Mouse (Mus musculus): ENCODE measurements around the gene Kbtbd12.

Kbtbd12 gene

GRCm38 (mm10) chr6:88513984-88514383 is 123.8 kb downstream of the Kbtbd12 start:
- no peak for DNase-seq (ENCODE audit: extremely low read depth, insufficient read length, low spot score)

- DNase-seq (ENCODE audit: extremely low read depth, insufficient read length, low spot score), result no peak
Measured at GRCm38 (mm10) chr6:88503044-88503443, 134.7 kb downstream of the Kbtbd12 start.

- DNase-seq (ENCODE audit: extremely low read depth, insufficient read length, low spot score), result no peak
Measured at GRCm38 (mm10) chr6:88502030-88502970, 135.4 kb downstream of the Kbtbd12 start.

GRCm38 (mm10) chr6:88500405-88500767 is 137.4 kb downstream of the Kbtbd12 start:
- DNase-seq (ENCODE audit: extremely low read depth, insufficient read length, low spot score), result no peak

GRCm38 (mm10) chr6:88499481-88500404 is 138.0 kb downstream of the Kbtbd12 start:
- DNase-seq (ENCODE audit: extremely low read depth, insufficient read length, low spot score), result no peak

Data from 3134 (cell line).